Mouse (Mus musculus) left cerebral cortex, postnatal 14 days (tissue): ENCODE data around the gene Hes3. TPM values are rescaled to one million over a fixed set of nuclear protein-coding genes. Genes with fewer than 3 reads are reported as not detected.
A peak's percentile ranks its signal among the peaks of the same experiment; 100 is the strongest.

Source experiments
- DNase-seq, 2 experiments: peaks; one replicate each; pipeline ENCODE4 v3.0.0; 2021 to 2022; ENCODE audit warnings: low spot score in 2 of 2, mixed read lengths in 1 of 2
- intact Hi-C: fragments of 180-260 bp; cut with DNase I; formaldehyde crosslinking; loops from one replicate; pipeline ENCODE4 v1.15.1; 2025
- total RNA-seq, 2 experiments: library from RNA; stranded (reverse); gene quantifications; 2 replicates each; pipeline ENCODE4 v1.2.3; 2021

Gene Hes3
- total RNA-seq, 2 experiments from 2014 or later = 0.20 to 0.42 TPM

DNA sequence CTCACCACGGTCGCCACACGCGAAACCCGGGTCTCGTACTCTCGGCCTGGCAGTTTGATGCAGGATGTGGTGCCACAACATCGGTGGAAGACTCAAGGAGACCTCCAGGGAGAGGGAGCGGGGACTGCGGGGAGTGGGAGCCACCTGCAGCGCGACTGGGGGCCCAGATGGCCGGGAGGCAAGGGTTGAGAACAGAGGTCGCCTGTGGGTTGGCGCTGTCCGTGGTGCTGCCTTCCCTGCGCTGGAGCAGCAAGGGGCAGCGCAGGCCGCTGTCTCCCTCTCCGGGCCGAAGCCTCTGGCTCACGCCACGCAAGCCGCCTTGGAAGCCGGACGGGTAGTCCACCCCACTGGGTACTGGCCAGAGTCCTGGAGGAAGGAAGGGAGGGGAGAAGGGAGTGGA, 4.6 kb downstream of the Hes3 start:
- intact Hi-C loops = no loop called here
- DNase-seq = peak in 1 of 2 experiments; percentile 41

DNA sequence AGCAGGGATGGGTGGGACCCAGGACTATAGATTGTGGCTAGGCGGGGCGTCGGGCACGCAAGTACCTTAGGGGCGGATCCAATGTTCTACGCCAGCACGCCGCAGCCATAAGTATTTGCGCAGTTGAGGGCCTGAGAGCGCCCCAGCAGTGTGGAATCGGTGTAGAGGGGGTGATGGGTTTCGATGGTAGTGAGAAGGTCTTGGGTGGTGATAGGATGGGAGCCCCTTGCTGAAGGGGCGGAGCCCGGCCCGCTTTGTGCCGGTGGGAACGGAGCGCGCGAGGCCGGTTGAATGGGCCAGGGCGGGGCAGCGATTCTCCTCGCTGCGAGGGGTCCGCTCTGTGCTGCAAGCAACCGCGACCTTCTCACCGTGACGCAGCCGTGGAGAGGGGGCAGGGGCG, 5.3 kb downstream of the Hes3 start:
- intact Hi-C loops = no loop called here
- peak in 1 of 2 experiments; percentile 48 for DNase-seq

DNA sequence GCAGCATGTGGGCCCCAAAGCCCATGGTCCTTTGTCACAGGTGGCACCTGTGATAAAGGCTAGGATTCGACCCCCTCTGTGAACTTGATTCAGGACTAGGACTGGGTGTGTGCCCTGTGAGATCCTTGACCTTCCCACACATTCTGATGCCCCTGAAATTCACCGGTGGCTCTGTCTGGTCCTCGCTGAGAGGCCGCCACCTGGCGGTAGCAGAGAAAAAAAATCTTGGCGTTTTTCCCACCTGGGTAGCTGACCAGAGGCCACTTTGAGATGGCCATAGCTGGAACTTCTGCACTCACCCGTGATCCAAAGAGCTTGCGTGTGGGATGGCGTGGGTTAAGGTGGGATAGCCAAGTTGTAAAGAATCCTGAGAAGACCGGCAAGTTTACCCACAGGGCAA, 6.0 kb downstream of the Hes3 start:
- peak in 1 of 2 experiments; percentile 48 for DNase-seq
- intact Hi-C loops = loop anchor here (2.0 kb wide), 2 partner anchors 69 to 113 kb away; no protein-coding TSS in a partner anchor

DNA sequence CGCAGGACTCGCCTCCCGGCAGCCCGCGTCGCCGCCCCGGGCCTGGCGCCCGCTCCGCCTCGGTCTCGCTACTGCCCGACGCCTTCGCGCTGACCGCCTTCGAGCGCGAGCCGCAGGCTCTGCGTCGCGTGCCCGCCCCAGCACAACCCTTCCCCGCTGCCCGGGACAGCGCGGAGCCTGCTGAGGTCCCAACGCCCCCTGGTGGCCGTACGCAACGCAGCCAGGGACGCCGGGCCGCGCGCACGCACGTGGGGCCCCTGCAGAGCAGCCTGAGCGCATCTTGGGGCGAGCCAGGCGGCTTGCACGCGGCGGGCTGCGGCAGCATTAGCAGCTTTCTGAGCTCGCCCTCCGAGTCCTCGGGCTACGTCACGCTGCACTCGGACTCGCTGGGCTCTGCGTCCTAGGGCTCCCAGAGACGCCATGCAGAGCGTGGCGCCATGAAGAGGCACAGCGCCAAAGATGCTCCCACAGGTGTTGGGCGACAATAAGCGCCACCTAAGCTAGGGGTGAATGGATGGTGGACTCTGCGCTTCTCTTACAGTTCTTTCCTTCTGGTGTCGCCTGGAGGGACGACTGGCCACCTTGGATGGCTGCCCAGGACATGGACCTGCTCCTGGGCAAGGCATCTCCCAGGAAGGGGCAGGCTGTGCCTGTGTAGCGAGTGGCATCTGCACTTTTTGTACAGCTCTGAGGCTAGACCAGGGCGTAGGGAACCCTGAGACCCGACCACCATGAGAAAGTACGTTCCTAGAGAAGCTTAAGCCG, 8.1 kb downstream of the Hes3 start:
- intact Hi-C loops = no loop called here
- DNase-seq = peak; percentile 87 to 91

DNA sequence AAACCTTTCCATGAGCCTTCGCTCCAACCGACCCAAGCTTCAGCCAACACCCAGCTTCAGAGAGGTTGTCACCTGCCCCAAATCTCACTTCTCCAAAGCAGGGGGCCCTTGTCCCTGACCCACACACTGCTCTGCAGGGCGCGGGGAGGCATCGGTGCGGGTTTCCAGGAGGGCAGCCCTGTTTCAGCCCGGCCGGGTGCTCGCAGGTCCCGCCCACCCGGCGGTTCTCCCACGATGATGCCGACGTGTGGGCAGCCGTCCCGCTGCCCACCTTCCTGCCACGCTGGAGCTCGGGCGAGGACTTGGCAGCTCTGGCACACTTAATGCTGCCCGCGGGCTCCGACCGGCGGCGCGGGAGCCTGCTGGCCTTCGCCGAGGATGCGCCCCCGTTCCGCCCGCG, 8.7 kb downstream of the Hes3 start:
- DNase-seq = no peak
- intact Hi-C loops = no loop called here

DNA sequence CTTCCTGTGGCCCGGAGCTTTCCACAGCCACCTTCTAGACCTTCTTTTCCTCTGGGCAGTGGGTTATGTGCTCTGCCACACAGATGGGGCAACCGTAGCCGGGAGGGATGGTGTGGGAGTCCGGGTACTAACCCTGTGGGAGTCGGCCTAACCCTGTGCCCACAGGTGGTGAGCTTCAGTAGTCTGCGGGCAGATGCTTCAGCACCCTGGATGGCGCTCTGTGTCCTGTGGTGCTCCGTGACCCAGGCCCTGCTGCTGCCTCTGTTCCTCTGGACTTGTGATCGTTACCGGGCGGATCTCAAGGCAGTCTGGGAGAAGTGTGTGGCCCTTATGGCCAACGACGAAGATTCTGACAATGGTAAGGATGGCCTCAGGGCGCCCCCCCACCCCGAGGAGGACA, 9.9 kb downstream of the Hes3 start:
- intact Hi-C loops = no loop called here
- no peak for DNase-seq

DNA sequence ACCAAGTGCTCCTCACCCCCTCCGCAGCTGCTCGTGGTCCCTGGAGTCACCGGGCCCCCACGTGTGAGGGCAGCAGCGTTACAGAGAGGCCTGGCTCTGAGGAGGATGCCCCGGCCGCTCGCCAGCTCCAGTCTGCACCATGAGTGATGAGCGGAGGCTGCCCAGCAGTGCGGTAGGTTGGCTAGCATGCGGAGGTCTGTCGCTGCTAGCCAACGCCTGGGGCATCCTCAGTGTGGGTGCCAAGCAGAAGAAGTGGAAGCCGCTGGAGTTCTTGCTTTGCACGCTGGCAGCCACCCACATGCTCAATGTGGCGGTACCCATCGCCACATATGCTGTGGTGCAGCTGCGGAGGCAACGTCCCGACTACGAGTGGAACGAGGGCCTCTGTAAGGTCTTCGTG, 12.5 kb downstream of the Hes3 start:
- DNase-seq = peak in 1 of 2 experiments; percentile 37
- intact Hi-C loops = no loop called here

DNA sequence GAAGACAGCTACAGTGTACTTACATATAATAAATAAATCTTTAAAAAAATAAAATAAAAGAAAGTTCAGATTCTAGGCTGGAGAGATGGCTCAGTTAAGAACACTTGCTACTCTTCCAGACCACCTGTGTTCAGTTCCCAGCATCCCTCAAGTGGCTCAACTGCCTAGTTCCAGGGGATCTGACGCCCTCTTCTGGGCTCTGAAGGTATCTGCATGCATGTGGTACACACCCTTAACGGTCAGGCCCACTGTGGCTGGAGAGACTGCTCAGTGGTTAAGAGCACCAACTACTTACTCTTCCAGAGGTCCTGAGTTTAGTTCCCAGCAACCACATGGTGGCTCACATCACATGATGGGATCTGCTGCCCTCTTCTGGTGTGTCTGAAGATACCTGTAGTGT, 13.5 kb downstream of the Hes3 start:
- intact Hi-C loops = no loop called here
- no peak for DNase-seq

DNA sequence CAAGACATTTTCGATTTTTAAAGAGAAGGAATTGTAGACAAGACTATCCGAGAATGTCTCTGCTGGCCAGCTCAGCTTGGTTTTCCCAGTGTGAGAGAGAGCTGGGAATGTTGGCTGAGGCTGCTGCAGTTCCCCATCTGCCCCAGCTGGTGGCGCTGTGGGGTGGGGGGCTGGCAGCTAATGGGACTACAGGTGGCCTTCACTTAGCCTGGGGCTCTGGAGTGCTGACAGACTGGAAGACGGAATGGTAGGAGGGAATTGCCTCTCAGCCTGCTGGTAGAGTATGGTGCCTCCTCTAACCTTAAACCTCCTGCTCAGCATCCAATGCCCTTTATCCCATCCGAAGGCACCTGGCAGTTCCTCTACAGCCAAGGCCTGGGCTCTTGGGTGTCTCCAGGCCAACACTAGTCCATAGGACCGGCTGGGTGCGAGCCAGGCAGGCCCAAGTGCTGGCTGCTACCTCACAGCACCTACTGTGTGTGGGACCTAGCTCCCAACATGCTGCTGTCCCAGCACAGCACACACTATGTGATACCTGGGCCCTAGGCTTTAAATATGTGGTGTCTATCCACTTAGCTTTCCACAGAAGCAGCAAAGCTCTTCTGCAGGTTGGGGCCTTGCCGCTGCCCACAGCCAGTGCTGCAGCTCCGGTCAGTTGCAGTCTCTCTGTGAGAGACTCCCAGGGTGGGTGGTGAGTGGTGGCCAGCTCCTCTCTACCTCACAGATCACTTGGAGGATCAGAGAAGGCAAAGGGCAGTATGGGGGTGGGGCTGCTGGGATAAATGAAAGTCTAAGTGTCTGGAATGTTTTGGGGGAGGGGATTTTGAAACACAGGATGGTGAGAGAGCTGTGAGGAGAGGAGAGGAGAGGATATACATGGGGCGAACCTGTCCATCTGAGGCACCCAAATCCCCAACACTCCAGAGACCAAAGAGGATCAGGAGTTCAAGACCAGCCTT, 14.8 kb downstream of the Hes3 start:
- DNase-seq = no peak
- intact Hi-C loops = no loop called here

DNA sequence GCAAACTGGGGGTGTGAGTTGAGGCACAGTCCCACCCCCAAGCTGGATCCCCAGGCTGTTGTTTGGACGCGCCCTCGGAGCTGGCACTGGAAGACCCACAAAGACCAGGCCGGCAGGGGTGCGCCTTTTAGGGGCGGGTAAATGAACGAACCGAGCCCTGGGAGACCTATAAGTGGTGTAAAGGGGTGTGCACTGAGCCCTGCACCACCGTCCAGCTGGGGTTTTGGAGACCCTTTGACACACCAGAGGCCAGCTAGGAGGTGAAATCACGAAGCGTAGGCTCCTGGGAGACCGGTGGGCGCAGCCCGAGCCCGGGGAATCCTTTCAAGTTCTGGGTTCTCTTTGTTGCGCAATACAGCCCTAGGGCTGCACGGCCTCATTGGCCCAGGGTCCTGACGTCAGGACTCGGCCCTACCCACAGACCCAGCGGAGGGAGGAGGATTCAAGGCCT, 16.8 kb downstream of the Hes3 start:
- intact Hi-C loops = no loop called here
- DNase-seq = no peak

DNA sequence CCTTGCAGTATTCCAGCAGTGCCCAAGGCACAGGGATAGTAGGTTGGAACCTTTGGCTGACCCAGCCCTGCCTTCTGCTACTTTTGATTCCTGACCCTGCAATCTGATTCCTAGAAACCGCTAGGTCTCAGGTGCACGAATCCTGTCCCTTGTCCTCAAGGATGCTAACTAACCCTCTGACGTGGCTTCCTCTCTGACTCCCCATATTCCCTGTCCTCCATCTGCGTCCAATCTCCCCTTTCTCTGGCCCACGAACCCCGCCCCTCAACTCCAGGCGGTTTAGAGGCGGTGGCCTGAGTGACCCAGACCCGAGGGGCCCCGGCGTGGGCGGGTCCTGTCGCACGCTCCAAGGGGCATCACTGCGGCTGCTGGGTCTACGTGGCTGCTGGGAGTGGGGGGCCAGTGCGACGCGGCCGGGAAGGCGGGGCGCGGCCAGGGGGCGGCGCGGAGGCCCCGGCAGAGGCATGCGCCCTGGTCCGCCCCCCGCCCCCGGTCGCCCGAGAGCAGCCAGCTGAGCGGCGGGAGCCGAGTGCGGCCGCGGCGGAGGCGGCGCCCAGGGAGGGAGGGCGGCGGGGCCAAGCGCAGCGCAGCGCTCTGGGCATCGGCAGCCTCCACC, 17.7 kb downstream of the Hes3 start, which contains the start of gene Gpr153:
TSS of gene Gpr153 (plus strand) at position 612 of the 616 bp plus-strand sequence.
- intact Hi-C loops = no loop called here
- DNase-seq = peak in 1 of 2 experiments; percentile 58

DNA sequence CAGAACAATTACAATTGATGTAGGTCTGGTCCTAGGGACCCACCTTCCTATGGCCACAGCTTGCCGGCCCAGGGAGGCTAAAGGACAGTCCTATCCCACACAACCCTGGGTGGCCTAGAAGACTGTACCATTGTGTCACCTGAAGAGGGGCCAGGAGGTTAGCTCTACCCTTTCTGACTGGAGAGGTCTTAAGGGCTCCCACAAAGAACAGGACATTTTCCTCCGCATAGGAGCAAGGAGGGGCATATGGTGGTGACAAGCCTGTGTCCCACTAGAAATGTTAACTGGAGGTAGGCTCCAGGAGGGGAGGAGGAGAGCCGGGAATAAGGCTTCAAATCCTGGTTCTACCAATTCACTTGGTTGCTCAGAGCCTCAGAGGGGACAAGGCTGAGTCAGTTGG, 18.3 kb downstream of the Hes3 start:
- intact Hi-C loops = no loop called here
- no peak for DNase-seq

DNA sequence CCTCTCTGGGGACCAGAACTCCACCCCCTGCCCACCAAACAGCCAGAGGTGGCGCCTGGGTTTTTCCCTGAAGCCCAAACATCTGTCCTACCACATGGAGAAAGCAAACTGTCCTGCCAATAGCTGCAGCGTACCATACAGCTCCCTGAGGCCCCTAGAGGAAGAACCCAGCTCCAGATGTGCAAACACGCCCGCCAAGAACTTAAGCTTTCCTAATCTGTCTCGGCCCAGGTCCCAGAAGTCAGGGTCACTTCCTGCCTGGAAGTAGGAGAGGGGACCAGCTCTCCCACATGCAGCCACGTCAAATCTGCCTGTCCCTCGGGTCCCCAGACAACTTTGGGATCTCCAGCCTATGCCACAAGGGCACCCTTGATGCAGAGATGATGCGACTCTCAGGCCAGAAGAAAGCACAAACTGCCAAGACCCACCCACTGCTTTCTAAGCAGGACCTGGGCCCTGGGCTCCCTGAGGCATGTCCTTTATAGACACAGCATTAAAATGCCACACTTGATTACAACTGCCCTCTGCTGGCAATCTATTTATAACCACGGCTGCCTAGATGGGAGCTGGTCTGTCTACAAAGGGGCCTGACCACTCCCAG, 18.9 kb downstream of the Hes3 start:
- no peak for DNase-seq
- intact Hi-C loops = no loop called here

DNA sequence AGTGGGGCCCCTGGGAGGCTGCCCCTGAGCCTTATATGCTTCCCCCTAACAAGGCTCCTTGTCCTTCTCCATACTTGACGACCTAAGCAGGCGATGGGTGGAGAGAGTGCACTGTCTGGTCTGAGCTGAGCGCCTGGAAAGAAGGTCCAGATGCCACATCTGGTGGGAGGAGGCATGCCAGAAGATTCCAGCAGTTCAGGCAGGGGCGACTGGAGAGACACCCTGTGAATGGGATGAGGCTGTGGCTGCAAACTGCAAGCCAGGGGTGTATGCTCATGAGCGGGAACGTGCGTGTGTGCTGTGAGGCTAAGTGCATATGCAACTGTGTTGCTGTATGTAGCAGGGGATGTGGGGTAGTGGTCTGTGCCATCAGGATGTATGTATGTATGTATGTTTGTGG, 19.5 kb downstream of the Hes3 start:
- no peak for DNase-seq
- intact Hi-C loops = no loop called here

DNA sequence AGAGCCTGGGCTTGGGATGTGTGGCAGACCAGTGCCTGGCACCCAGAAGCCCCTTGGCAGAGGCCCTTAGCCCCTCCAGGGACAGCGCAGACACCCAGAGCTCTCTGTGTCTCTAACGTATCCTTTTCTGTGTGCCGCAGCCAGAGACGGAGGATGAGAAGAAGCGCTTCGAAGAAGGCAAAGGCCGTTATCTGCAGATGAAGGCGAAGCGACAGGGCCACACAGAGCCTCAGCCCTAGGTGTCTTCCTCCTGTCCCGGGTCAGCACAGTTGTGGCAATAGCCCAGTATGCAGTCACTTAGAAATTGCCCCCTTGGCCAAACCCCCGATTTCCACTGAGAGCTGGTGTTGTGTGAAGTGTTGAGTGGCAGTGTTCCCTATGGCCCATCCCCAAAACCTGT, 20.1 kb downstream of the Hes3 start:
- intact Hi-C loops = no loop called here
- DNase-seq = no peak

DNA sequence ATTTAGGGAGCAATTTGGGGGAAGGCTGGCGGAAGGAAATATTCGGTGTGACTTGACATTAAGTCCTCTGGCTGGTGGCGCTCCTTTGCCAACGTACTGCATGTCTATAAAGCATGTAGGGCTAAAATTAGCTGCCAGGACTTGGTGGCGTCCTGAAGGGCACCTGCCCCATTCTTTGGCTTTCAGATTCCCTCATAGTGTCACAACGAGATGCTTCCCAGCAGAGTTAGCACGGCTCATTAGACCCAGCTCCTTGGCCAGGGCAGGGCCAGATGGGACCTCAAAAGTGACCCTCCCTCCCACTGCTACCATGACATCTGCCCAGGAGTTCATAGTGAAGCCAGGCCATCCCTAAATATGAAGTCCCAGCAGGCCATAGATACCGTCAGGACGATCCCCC, 20.9 kb downstream of the Hes3 start:
- DNase-seq = no peak
- intact Hi-C loops = no loop called here

DNA sequence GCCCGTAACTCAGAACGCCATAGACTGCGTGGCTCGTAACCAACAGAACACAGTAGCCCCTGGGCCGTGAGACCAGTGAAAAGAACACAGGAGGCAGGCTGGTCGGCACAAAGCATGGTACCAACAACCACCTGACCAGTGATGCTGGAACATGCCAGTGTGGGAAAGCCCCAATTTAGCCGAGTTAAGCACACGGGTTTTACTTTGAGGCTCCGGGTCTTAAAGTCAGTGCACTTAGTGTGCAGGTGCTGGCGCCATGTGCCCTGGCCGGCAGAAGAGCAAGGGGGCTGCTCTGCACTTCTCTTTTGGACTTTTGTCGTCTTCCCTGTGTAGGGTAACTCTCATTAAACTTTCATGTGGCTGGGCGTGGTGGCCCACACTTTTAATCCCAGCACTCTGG, 21.5 kb downstream of the Hes3 start:
- intact Hi-C loops = no loop called here
- no peak for DNase-seq

DNA sequence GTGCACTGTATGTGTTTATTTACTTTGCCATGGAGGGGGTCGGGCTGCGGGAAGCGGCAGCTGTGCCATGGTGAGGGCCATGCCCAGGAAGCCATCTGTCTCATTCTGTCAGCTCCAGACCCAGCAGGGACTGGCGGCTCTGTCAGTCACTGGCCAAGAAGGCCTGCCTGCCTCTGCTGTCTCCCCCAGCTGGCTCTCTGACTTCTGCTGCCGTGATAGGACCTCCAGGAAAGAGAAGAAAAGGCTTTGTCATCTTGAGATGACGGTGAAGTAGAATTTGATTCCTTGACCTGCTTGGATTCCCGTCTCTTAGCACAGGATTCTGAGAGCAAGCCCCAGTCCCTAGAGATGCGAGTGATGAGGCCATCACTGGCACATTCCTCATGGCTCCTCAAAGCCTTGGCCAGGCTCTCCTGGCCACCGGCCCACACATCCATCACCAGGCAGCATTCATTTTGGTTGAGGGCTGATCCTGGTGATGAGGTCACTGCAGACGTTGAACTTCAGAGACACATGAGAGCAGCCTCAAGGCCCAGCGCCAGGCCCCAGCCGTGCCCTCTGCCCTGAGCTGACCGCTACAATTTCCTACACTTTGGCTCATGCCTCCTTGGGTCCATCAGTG, 23.6 kb downstream of the Hes3 start:
- intact Hi-C loops = no loop called here
- no peak for DNase-seq

DNA sequence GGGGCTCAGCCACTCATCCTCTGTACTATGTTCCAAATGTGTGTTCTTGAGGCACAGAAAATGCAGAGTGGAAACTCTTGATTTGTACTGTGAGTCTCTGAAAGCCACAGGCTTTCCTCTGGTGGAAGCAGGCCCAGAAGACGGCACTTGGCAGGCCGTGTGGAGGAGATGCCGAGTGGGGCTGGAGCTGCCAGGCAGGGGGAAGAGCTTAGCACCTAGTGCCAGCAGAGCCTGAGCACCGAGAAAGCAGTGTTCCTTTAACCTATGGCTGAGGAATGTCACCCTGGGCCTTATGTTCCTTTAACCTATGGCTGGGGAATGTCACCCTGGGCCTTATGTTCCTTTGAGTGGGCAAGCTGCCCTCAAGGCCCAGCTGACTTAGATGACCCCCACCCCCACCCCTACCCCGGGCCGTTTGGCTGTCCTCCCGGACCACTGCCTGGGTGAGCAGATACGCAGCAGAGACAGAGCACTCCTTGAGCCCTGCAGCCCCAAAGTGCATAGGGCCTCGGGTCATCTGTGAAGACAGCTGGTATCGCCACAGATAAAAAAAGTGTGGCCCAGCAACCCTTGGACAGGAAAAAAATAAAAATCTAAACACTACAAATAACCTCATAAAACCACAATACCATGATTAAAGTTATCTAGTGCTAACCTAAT, 25.1 kb downstream of the Hes3 start:
- intact Hi-C loops = no loop called here
- DNase-seq = peak; percentile 57 to 61
